Mouse (Mus musculus): Measurements from ENCODE around the gene Shank1. TPM values are rescaled to one million over a fixed set of nuclear protein-coding genes. Genes with fewer than 3 reads are reported as not detected.
A peak's percentile ranks its signal among the peaks of the same experiment; 100 is the strongest.

Shank1 gene
- polyA plus RNA-seq, 1 experiment from 2014 or later = 0.84 TPM

- H3K36me3 ChIP-seq = no peaks in the 10 kb centered on the region
- H3K4me1 ChIP-seq = peaks cover 54% of the 10 kb centered on the region
- no peak for DNase-seq (ENCODE audit: low spot score)
- no peaks in the 10 kb centered on the region for H3K9me3 ChIP-seq
- WGBS = 2% methylated on average over 35 of the region's 35 CpGs
- H3K27ac ChIP-seq = no peak overlapping the region
- H3K4me3 ChIP-seq = peak overlapping the region; percentile 47
- H3K27me3 ChIP-seq (ENCODE audit: insufficient read depth, poor library complexity, severe bottlenecking) = peaks cover 97% of the 10 kb centered on the region
Measured at GRCm38 (mm10) chr7:44353601-44354340, 43.7 kb downstream of the Shank1 start.

GRCm38 (mm10) chr7:44355411-44355810 is 45.4 kb downstream of the Shank1 start:
- Histone ChIP-seq H3K27ac (no peak overlapping the region), H3K4me1 (peaks cover 65% of the 10 kb centered on the region), H3K4me3 (no peak overlapping the region), H3K9me3 (no peaks in the 10 kb centered on the region), H3K36me3 (no peaks in the 10 kb centered on the region), H3K27me3 (ENCODE audit: insufficient read depth, poor library complexity, severe bottlenecking) (peaks cover 87% of the 10 kb centered on the region)
- WGBS = 71% methylated on average over 6 of the region's 6 CpGs
- no peak for DNase-seq (ENCODE audit: low spot score)

- DNase-seq (ENCODE audit: low spot score) = no peak
- Histone ChIP-seq H3K4me1 (peaks cover 66% of the 10 kb centered on the region), H3K27me3 (ENCODE audit: insufficient read depth, poor library complexity, severe bottlenecking) (peaks cover 87% of the 10 kb centered on the region), H3K36me3 (no peaks in the 10 kb centered on the region), H3K4me3 (peak overlapping the region; percentile 53), H3K27ac (peak overlapping the region; percentile 82), H3K9me3 (no peaks in the 10 kb centered on the region)
- WGBS = 2% methylated on average over 35 of the region's 35 CpGs
Measured at GRCm38 (mm10) chr7:44356590-44357481, 46.8 kb downstream of the Shank1 start.

GRCm38 (mm10) chr7:44357531-44357930 is 47.5 kb downstream of the Shank1 start:
- Histone ChIP-seq H3K36me3 (no peaks in the 10 kb centered on the region), H3K9me3 (no peaks in the 10 kb centered on the region), H3K27me3 (ENCODE audit: insufficient read depth, poor library complexity, severe bottlenecking) (peaks cover 87% of the 10 kb centered on the region), H3K27ac (peak overlapping the region; percentile 82), H3K4me3 (peak overlapping the region; percentile 53), H3K4me1 (peaks cover 62% of the 10 kb centered on the region)
- WGBS = 15% methylated on average over 10 of the region's 10 CpGs
- no peak for DNase-seq (ENCODE audit: low spot score)

DNA sequence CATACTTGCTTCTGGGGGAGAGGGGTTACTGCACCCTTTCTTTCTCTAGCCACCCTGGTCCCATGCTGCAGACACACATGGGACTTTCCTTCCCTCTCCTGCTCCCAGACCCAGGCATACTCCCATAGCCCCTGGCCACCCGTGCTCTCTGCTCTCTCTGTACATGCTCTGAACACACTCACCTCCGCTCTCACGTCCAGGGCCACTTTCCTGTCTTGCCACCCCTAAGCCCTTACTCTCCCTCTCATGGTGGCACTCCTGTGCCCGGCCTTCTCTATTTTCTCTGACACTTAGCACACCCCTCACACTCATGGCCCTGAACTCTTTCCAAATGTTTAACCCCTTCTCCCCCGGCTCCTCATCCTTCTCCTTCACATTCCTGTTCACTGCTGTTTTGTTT is 48.0 kb downstream of the Shank1 start:
- Histone ChIP-seq H3K27me3 (ENCODE audit: insufficient read depth, poor library complexity, severe bottlenecking) (peaks cover 87% of the 10 kb centered on the region), H3K9me3 (no peaks in the 10 kb centered on the region), H3K4me3 (peak overlapping the region; percentile 53), H3K4me1 (peaks cover 58% of the 10 kb centered on the region), H3K27ac (no peak overlapping the region; the same call in 1 of the 2 replicates), H3K36me3 (no peaks in the 10 kb centered on the region)
- DNase-seq (ENCODE audit: low spot score) = no peak
- 12% methylated on average over 5 of the region's 5 CpGs for WGBS

DNA sequence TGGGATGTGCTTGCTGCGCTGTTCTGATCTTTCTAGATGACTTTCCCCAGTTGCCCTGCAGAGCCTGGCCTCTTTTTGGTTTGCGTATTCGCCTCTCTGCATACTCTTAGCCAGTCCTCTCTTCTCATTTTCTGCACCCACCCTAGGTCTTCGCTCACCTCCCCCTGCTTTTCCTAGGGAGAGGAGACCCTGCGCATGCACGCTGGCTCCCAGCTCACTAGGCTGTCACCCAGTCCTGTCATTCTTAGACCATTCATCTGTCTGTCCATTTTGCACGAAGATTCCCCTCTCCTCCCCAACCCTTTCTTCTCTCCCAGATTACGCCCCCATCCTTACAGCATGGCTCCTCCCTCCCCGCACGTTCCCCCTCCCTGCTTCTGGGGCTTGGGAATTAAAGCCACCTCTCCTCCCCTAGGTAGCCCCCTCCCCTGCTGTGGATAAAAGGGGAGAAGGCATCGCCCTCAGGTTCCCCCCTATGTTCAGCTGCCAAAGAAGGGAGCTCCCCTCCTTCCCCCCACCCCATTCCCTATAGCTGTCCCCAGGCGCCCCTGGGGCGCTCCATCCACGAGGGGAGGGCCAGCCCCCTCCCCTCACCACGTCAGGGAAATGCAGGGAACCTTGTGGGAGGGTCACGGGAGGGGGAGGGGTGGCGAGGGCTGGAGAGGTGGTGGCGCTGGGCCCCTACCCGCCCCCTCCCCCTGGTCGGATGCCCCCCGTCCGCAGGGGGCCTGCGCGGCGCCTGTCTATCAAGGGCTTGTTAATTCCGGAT is 49.0 kb downstream of the Shank1 start:
- peaks cover 47% of the 10 kb centered on the region for H3K4me1 ChIP-seq
- no peaks in the 10 kb centered on the region for H3K36me3 ChIP-seq
- DNase-seq (ENCODE audit: low spot score) = no peak
- 3% methylated on average over 24 of the region's 26 CpGs for WGBS
- no peaks in the 10 kb centered on the region for H3K9me3 ChIP-seq
- peaks cover 82% of the 10 kb centered on the region for H3K27me3 ChIP-seq (ENCODE audit: insufficient read depth, poor library complexity, severe bottlenecking)
- peak overlapping the region; percentile 86 for H3K27ac ChIP-seq
- H3K4me3 ChIP-seq = peak overlapping the region; percentile 62

DNA sequence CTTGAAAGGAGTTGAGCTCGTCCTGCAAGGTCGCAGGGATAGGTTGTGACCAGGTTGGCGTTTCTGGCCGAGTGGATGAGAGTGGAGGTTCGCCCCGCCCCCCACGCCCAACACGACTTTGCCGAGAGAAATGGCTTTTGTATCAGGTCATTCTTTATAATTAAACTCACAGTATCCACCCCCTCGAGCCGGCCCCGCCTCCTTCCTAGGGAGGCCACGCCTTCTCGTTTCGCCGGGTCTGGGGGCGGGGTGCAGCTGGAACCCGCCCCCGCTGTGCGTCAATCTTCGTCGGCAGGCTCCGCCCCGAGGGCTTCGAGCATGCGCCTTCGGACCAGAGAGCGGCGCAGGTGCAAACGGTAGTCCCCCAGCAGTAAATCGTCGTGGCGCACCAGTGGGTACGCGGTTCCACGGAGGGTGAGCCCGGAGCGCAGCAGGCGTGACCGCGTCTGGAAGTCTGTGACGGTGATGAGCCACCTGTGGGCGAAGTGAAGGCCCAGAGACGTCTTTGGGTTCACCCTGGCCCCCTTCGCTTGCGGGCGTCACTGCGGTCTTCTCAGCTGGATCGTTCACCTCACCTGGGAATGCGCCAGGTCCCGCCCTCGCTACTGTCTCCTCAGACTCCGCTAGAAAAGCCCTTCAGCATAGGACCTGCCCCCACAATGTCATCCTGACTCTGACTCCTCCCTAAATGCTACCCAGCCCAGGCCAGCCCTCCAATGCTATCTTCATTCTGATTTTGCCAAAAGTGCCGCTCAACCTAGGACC is 50.0 kb downstream of the Shank1 start:
- peaks cover 42% of the 10 kb centered on the region for H3K4me1 ChIP-seq
- H3K36me3 ChIP-seq = no peaks in the 10 kb centered on the region
- DNase-seq (ENCODE audit: low spot score) = peak; percentile 97
- H3K27me3 ChIP-seq (ENCODE audit: insufficient read depth, poor library complexity, severe bottlenecking) = peaks cover 72% of the 10 kb centered on the region
- peak overlapping the region; percentile 62 for H3K4me3 ChIP-seq
- H3K9me3 ChIP-seq = no peaks in the 10 kb centered on the region
- 1% methylated on average over 54 of the region's 54 CpGs for WGBS
- peak overlapping the region; percentile 86 for H3K27ac ChIP-seq

GRCm38 (mm10) chr7:44360792-44361301 is 50.8 kb downstream of the Shank1 start:
- peaks cover 67% of the 10 kb centered on the region for H3K27me3 ChIP-seq (ENCODE audit: insufficient read depth, poor library complexity, severe bottlenecking)
- H3K9me3 ChIP-seq = no peaks in the 10 kb centered on the region
- 16% methylated on average over 21 of the region's 21 CpGs for WGBS
- H3K36me3 ChIP-seq = no peaks in the 10 kb centered on the region
- H3K27ac ChIP-seq = no peak overlapping the region
- H3K4me1 ChIP-seq = peaks cover 42% of the 10 kb centered on the region
- H3K4me3 ChIP-seq = peak overlapping the region; percentile 62
- no peak for DNase-seq (ENCODE audit: low spot score)

- H3K36me3 ChIP-seq = no peaks in the 10 kb centered on the region
- no peaks in the 10 kb centered on the region for H3K27me3 ChIP-seq (ENCODE audit: insufficient read depth, poor library complexity, severe bottlenecking)
- H3K9me3 ChIP-seq = no peaks in the 10 kb centered on the region
- no peak for DNase-seq (ENCODE audit: low spot score)
- WGBS = 86% methylated on average over 8 of the region's 8 CpGs
- H3K27ac ChIP-seq = no peak overlapping the region
- H3K4me3 ChIP-seq = no peak overlapping the region
- H3K4me1 ChIP-seq = peaks cover 16% of the 10 kb centered on the region
Measured at GRCm38 (mm10) chr7:44372678-44373077, 62.6 kb downstream of the Shank1 start.

GRCm38 (mm10) chr7:44373460-44373859 is 63.4 kb downstream of the Shank1 start:
- Histone ChIP-seq H3K4me3 (peak overlapping the region; percentile 69), H3K9me3 (no peaks in the 10 kb centered on the region), H3K36me3 (no peaks in the 10 kb centered on the region), H3K27me3 (ENCODE audit: insufficient read depth, poor library complexity, severe bottlenecking) (0 out of 2 replicates have a peak, but pooled peaks cover 3% of the 10 kb centered on the region), H3K4me1 (peaks cover 20% of the 10 kb centered on the region), H3K27ac (peak overlapping the region; percentile 86)
- no peak for DNase-seq (ENCODE audit: low spot score)
- WGBS = 14% methylated on average over 7 of the region's 7 CpGs

DNA sequence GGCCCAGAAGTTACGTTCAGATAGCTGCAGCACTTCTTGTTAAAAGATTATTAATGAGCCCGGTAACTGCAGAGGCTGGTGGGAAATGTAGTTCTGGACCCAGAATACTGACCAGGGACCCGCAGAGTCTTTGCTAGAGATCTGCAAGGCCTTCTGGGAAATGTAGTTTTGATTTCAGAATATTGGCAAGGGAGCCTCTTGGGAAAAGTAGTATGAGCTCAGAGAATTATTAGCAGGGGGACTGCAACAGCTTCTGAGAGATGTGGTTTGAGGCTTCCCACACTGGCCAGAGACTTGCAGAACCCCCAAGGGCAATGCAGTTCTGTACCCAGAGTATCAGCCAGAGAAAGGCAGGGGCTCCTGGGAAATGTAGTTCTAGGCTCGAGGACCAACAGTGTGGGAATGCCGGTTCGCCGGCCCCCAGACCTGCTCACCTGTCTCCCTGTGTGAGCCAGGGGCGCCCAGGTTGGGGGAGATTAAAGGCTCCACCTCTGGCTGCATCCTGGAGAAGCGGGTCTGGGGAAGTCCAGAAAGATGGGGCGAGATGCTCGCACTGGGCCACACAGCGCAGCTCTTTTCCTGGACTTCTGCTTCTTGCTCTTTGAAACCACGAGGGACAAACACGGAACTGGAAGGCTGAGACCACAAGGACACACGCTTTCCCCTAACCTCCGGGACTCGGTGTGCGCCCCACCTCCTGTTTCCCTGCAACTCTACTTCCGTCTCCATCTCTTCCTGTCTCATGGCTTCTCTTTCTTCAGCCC is 64.0 kb downstream of the Shank1 start:
- H3K27ac ChIP-seq = peak overlapping the region; percentile 86
- 0 out of 2 replicates have a peak, but pooled peaks cover 4% of the 10 kb centered on the region for H3K27me3 ChIP-seq (ENCODE audit: insufficient read depth, poor library complexity, severe bottlenecking)
- under 1% methylated on average over 19 of the region's 19 CpGs for WGBS
- no peaks in the 10 kb centered on the region for H3K36me3 ChIP-seq
- peak overlapping the region; percentile 69 for H3K4me3 ChIP-seq
- H3K4me1 ChIP-seq = peaks cover 21% of the 10 kb centered on the region
- no peaks in the 10 kb centered on the region for H3K9me3 ChIP-seq
- peak; percentile 95 for DNase-seq (ENCODE audit: low spot score)

Data from heart, embryonic 10.5 days (tissue).